Mouse (Mus musculus): ENCODE data around the gene Ppfibp1. TPM values are rescaled to one million over a fixed set of nuclear protein-coding genes. Genes with fewer than 3 reads are reported as not detected.

Ppfibp1 gene
- polyA plus RNA-seq, 1 experiment from 2014 or later = 56.6 TPM

DNA sequence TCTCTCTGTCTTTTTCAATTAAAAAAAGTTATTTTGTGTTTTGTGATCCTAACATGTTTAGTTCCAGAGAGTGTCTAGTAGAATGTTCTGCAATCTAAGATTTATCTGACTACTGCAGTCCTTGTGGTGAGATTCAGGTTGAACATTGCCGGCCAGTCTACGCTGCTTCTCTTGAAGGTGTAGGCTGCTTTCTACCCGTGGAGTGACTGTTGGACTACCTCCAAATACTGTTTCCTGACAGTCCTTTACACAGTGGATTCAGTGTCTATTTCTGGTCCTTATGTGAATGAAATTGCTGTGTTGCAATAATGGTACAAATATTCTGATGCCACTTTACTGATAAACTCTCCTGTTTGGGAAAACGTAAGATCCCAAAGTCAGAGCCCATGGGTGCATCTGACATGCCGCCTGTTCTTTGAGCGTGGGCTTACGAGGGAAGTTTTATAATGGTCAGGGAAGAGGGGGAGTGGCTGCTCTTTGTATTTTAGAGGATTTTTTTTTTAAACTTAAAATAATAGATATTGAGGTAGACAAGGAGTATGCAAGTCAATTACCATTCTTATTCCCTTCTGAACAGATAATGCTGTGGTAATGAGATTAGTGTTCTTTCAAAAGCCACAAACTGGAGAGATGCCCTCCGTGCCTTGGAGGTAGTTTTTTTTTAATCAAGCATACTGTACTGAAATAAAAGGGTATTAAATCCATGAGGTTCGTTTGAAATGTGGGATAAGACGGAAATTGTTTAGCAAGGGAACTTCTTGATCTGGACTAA, 61.6 kb downstream of the Ppfibp1 start:
- WGBS = 50% methylated on average over 10 of the region's 10 CpGs
- H3K27ac ChIP-seq = no peak overlapping the region
- no peak overlapping the region for H3K4me3 ChIP-seq
- H3K9ac ChIP-seq = no peak overlapping the region
- H3K4me1 ChIP-seq = peaks cover 36% of the 10 kb centered on the region
- no peak overlapping the region for H3K4me2 ChIP-seq
- no peak for ATAC-seq (ENCODE audit: insufficient number of reproducible peaks, insufficient read depth, low FRiP score, low TSS enrichment, low read depth)
- H3K9me3 ChIP-seq = no peaks in the 10 kb centered on the region
- H3K36me3 ChIP-seq = no peaks in the 10 kb centered on the region
- no peaks in the 10 kb centered on the region for H3K27me3 ChIP-seq

DNA sequence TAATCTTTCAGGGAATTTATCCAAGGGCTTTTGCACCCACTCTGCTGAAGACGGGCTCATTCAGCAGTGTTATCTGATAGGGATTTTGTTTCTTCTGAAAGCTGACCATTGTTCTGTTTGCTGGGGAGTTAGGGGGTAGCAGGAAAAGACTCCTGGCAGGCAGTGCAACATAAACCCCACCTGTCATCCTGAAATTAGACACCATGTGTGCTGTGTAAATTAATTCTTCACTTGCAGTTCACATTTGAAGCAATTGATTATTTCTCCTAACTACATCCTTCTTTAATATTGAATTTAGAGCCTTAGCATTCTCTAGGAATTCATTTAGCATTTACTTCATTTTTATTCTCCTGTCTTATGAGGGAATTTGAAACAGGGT, 62.2 kb downstream of the Ppfibp1 start:
- Histone ChIP-seq H3K4me3 (no peak overlapping the region), H3K4me2 (no peak overlapping the region), H3K36me3 (no peaks in the 10 kb centered on the region), H3K9ac (no peak overlapping the region), H3K9me3 (no peaks in the 10 kb centered on the region), H3K27ac (no peak overlapping the region), H3K4me1 (peaks cover 31% of the 10 kb centered on the region), H3K27me3 (no peaks in the 10 kb centered on the region)
- WGBS = 9% methylated on average over 1 of the region's 1 CpGs
- no peak for ATAC-seq (ENCODE audit: insufficient number of reproducible peaks, insufficient read depth, low FRiP score, low TSS enrichment, low read depth)

DNA sequence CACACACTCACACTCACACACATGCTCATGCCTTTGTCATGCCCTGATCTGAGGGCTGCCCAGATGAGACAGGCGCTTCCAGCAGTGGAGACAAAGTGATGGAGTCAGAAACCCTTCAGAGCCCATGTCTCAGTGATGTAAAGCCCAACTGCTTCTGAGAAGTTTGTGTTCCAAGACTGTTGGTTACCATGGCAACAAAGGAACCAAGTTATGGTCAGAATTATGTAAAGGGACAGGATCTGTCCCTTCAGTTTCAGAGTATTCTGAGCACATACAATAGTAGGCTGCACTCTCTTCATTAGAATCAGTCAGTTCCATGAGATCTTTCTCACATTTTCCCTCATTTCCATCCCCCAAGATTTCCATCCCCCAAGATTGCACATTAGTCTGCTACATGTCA, 66.0 kb downstream of the Ppfibp1 start, which contains the start of gene 1700034J05Rik:
TSS of gene 1700034J05Rik (minus strand) at position 165 of the 400 bp plus-strand sequence.
- Histone ChIP-seq H3K4me3 (no peak within 1 kb of the TSS), H3K36me3 (no peaks in the 10 kb centered on the region), H3K27ac (no peak within 1 kb of the TSS), H3K4me1 (peaks cover 11% of the 10 kb centered on the region), H3K9me3 (no peaks in the 10 kb centered on the region), H3K4me2 (no peak within 1 kb of the TSS), H3K9ac (no peak within 1 kb of the TSS), H3K27me3 (no peaks in the 10 kb centered on the region)
- ATAC-seq (ENCODE audit: insufficient number of reproducible peaks, insufficient read depth, low FRiP score, low TSS enrichment, low read depth) = no peak
- WGBS = 91% methylated on average over 1 of the region's 1 CpGs

DNA sequence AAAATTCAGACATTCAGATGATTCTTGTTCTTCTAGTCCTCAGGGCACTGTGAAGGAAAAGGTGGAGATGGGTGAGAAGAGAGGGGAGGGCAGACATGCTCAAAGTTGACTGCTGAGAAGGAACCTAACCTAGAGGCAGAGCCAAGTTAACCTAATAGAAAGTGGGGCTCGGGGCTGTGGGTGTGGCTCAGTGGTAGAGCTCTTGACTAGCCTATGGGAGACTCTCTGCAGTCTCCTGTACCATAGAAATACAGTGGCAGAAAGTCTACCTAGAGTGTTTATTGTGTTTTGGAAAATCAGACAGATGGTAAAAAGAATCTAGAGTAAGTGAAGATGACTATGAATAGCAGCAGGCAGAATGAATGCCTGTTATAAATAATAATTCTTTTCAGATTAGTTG, 67.2 kb downstream of the Ppfibp1 start:
- Histone ChIP-seq H3K9ac (no peak overlapping the region), H3K4me3 (no peak overlapping the region), H3K36me3 (no peaks in the 10 kb centered on the region), H3K27me3 (no peaks in the 10 kb centered on the region), H3K9me3 (no peaks in the 10 kb centered on the region), H3K4me2 (no peak overlapping the region), H3K4me1 (peaks cover 8% of the 10 kb centered on the region), H3K27ac (no peak overlapping the region; the same call in 1 of the 2 replicates)
- WGBS = 38% methylated on average over 1 of the region's 1 CpGs
- ATAC-seq (ENCODE audit: insufficient number of reproducible peaks, insufficient read depth, low FRiP score, low TSS enrichment, low read depth) = no peak

DNA sequence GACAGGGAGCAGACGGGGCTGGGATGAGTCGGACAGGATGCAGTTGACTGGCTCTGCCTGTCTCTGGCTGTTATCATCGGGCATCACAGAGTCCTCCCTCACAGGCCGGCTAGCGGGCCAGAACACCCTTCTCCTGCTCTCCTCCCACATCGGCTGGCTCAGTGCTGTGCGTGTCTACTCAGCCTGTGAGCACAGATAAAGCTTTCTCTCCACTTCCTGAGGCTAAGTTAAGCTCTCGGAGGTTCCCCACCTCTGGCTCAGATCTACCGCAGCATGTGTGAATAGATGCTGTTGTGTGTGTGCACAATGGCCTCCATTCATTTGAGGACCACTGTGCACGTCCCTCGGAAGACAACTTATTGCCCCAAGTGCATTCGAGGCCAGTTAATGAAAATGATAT, 67.6 kb downstream of the Ppfibp1 start:
- Histone ChIP-seq H3K36me3 (no peaks in the 10 kb centered on the region), H3K4me2 (no peak overlapping the region), H3K27ac (no peak overlapping the region; the same call in 1 of the 2 replicates), H3K4me1 (peaks cover 10% of the 10 kb centered on the region), H3K9ac (no peak overlapping the region), H3K27me3 (no peaks in the 10 kb centered on the region), H3K4me3 (no peak overlapping the region), H3K9me3 (no peaks in the 10 kb centered on the region)
- WGBS = 21% methylated on average over 12 of the region's 12 CpGs
- no peak for ATAC-seq (ENCODE audit: insufficient number of reproducible peaks, insufficient read depth, low FRiP score, low TSS enrichment, low read depth)

DNA sequence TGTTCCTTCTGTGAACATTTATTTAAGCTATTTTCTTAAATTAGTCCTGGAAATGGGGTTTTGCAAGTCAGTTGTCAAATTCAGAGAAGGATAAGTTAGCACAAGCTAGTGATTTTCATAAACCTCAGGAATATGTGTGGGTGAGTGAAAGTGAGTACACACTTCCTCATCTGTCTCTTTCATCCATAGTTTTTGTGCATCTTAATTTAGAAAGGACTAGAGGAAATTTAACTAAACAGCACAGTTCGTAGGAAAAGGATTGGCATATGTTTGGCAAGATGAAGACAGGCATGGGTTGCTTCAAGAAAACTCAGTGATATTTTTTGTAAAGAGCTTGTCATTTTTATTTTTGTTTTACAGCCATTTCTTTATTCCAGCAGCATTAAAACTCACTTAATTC, 68.7 kb downstream of the Ppfibp1 start:
- no peaks in the 10 kb centered on the region for H3K9me3 ChIP-seq
- H3K9ac ChIP-seq = no peak overlapping the region
- no peaks in the 10 kb centered on the region for H3K27me3 ChIP-seq
- WGBS = 79% methylated on average over 1 of the region's 1 CpGs
- ATAC-seq (ENCODE audit: insufficient number of reproducible peaks, insufficient read depth, low FRiP score, low TSS enrichment, low read depth) = no peak
- H3K4me2 ChIP-seq = no peak overlapping the region
- no peak overlapping the region for H3K4me3 ChIP-seq
- H3K4me1 ChIP-seq = peaks cover 19% of the 10 kb centered on the region
- no peak overlapping the region for H3K27ac ChIP-seq
- H3K36me3 ChIP-seq = no peaks in the 10 kb centered on the region

DNA sequence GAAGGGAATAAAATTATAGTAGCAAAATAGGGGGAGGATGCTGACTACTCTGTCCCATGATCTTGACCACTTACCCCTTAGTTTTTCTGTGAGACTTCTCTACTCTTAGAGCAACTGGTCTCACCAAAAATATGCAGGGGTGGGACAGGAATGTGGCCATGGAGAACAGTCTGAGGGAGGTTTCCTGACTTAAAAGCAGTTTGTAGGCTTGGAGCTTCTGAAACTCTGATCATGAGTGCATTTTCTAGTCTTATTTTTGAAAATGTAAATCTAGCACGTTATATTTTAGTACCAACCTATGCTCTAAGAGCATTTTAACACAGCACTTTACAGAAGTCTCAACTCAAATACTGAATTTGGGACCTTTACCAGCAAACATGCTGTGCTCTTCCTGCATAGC, 70.4 kb downstream of the Ppfibp1 start:
- WGBS = 78% methylated on average over 1 of the region's 1 CpGs
- no peaks in the 10 kb centered on the region for H3K27me3 ChIP-seq
- no peak overlapping the region for H3K27ac ChIP-seq
- H3K4me3 ChIP-seq = no peak overlapping the region
- no peak overlapping the region for H3K9ac ChIP-seq
- H3K4me2 ChIP-seq = no peak overlapping the region
- H3K9me3 ChIP-seq = no peaks in the 10 kb centered on the region
- no peak for ATAC-seq (ENCODE audit: insufficient number of reproducible peaks, insufficient read depth, low FRiP score, low TSS enrichment, low read depth)
- peaks cover 19% of the 10 kb centered on the region for H3K4me1 ChIP-seq
- no peaks in the 10 kb centered on the region for H3K36me3 ChIP-seq

DNA sequence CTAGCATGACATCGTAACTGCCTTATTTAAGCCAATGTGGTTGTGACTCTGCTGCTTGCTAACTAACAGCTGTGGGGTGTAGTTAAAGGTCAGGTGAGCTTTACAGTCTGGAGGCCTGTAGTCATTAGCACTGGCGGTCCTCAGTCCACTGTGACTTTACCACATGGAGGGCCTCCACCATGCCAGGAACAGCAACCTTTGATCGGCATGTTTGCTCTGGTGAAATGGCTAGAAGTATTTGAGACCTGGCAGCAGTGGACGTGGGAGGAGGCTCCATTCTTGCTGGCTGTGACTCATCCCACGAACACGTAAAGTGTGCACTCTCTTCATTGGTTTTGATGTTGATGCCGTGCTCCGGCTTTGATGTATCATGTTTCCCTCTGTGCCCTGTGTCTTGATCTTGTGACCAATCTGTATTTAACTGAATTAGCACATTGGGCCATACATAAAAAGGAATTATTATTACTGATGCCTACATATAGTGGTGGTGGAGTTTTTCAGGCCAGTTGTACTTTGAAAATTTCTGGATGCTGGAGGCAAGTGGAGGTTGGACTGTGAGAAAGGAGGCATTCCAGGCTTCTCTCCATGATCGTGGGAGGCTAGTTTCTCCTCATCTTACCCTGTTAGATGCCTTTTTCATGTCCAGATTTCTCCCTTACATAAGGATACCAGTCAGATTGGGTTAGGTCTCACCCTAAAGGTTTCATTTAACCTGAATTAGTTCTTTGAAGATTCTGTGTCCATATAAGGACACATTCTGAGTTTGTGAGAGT, 71.8 kb downstream of the Ppfibp1 start:
- ATAC-seq (ENCODE audit: insufficient number of reproducible peaks, insufficient read depth, low FRiP score, low TSS enrichment, low read depth) = no peak
- Histone ChIP-seq H3K4me2 (no peak overlapping the region), H3K4me3 (no peak overlapping the region), H3K27ac (no peak overlapping the region), H3K36me3 (no peaks in the 10 kb centered on the region), H3K9ac (no peak overlapping the region), H3K9me3 (no peaks in the 10 kb centered on the region), H3K27me3 (no peaks in the 10 kb centered on the region), H3K4me1 (peaks cover 19% of the 10 kb centered on the region)
- WGBS = 74% methylated on average over 9 of the region's 9 CpGs

DNA sequence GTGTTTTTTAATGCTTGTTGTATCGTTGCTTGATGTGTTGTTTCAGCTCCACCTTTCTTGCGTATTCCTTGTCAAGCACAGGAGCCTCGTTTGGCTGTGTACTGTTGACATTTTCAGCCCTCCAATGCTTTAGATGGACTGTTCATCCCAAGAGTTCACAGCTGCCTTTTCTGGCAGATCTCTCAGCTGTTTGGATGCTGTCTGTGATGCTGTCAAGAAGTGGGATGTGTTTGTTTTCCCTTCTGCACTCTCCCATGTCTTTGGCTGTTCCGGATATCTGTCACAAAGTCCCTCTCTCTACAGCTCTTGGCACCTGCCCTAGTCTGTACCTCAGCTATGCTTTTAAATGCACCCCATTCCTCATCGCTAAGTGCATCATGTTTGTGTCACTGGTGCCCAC, 72.7 kb downstream of the Ppfibp1 start:
- Histone ChIP-seq H3K27ac (no peak overlapping the region), H3K4me1 (peaks cover 19% of the 10 kb centered on the region), H3K27me3 (no peaks in the 10 kb centered on the region), H3K9me3 (no peaks in the 10 kb centered on the region), H3K9ac (no peak overlapping the region), H3K4me2 (no peak overlapping the region), H3K36me3 (no peaks in the 10 kb centered on the region), H3K4me3 (no peak overlapping the region)
- ATAC-seq (ENCODE audit: insufficient number of reproducible peaks, insufficient read depth, low FRiP score, low TSS enrichment, low read depth) = no peak
- WGBS = 80% methylated on average over 5 of the region's 5 CpGs

DNA sequence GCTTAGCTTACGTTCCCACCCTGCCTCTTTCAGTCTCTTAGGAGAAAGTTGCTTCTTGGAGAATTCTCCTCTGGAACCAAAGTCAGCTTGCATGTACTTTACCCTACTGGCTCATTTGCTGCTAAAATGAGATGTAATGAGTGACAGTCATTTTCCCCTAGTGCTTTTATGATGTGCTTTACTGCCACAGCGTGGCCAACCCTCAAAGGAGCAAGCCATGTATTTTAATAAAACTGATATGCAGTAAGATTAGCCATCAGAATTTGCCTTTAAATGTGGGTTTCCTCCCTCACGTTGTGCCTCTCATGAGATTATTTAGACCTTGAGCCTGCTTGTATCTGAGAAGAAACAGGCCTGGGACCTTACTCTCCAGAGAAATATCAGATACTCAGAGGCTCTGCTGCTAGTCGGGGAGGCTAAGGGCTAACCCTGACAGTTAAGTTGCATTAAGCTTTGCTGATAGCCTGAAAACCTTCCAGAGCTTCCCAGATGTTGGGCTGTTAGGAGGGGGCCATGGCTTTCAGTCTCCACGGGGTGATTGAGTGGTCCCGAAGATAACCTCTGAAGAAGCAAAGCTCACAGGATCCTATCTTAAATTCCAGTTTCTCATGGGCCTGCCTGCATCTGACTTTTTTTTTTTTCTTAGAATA, 73.7 kb downstream of the Ppfibp1 start:
- Histone ChIP-seq H3K9me3 (no peaks in the 10 kb centered on the region), H3K4me1 (peaks cover 20% of the 10 kb centered on the region), H3K27ac (no peak overlapping the region), H3K36me3 (no peaks in the 10 kb centered on the region), H3K4me3 (no peak overlapping the region), H3K9ac (no peak overlapping the region), H3K27me3 (no peaks in the 10 kb centered on the region), H3K4me2 (no peak overlapping the region)
- no peak for ATAC-seq (ENCODE audit: insufficient number of reproducible peaks, insufficient read depth, low FRiP score, low TSS enrichment, low read depth)
- 56% methylated on average over 6 of the region's 6 CpGs for WGBS

DNA sequence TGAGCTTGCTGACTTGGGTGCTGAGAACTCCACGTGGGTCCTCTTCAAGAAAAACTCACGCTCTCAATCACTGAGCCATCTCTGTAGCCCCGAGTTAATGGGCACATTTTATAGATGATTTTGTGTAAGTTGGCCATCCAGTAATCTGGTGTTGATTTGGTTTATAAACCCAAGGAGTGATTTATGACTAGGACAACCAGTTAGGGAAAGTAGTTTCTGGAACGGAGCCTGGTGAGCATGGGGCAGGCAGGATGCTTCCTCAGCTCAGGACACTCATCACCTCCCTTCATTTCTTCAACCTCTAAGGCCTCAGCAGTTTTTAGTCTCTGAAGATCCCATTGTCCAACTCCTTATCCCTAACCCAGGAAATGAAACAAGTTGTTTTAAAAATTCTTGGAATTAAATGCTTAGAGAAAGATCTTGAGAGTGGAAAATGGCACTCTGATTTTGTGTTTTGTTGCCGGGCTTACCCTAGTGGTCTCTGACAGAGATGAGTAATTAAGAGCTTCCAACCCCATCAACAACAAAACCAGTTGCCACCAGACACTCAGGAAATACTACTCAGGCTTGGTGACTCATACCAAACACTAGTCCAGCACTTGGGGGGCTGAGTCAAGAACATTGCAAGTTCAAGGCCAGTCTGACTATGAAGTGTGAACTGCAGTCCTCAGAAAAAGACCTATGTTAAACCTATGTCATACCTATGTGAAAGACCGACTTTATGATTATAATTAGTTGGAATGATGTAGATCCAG, 75.3 kb downstream of the Ppfibp1 start:
- WGBS = 91% methylated on average over 6 of the region's 6 CpGs
- Histone ChIP-seq H3K4me2 (no peak overlapping the region), H3K27ac (no peak overlapping the region), H3K9me3 (no peaks in the 10 kb centered on the region), H3K4me3 (no peak overlapping the region), H3K9ac (no peak overlapping the region), H3K27me3 (no peaks in the 10 kb centered on the region), H3K36me3 (no peaks in the 10 kb centered on the region), H3K4me1 (peaks cover 20% of the 10 kb centered on the region)
- ATAC-seq (ENCODE audit: insufficient number of reproducible peaks, insufficient read depth, low FRiP score, low TSS enrichment, low read depth) = no peak

All from embryonic facial prominence, embryonic 13.5 days (tissue).